Mouse (Mus musculus): ENCODE measurements at regions not wholly inside any gene's neighbourhood (a gene's known extent, or its start where the extent isn't known, plus 50 kb on each side); places are given as distances from the start of the nearest gene placed in this dataset.

- Histone ChIP-seq H3K36me3 (replicated peaks in 1 of 2; ENCODE audit: control insufficient read depth in 1 of 2, insufficient read depth in 1 of 2, low read length in 1 of 2) (no peaks in the 10 kb centered on the region), H3K79me2 (replicated peaks; ENCODE audit: control insufficient read depth, extremely low read depth, insufficient read depth, poor library complexity, severe bottlenecking) (no peaks in the 10 kb centered on the region), H3K9ac (ENCODE audit: insufficient read depth, low read depth) (no peak overlapping the region), H3K4me1 (ENCODE audit: control insufficient read depth in 1 of 2, insufficient read depth in 2 of 2) (no peaks in the 10 kb centered on the region), H3K4me2 (ENCODE audit: insufficient read depth, low read depth, poor library complexity, severe bottlenecking) (no peak overlapping the region), H3K27me3 (replicated peaks) (no peaks in the 10 kb centered on the region), H3K27ac (ENCODE audit: insufficient read depth, low read depth) (no peak overlapping the region), H3K4me3 (replicated peaks in 1 of 3; ENCODE audit: low read depth in 2 of 3, low read length in 2 of 3, poor library complexity in 1 of 3) (no peak overlapping the region), H3K9me3 (replicated peaks; ENCODE audit: low read length) (no peaks in the 10 kb centered on the region)
- no peak for DNase-seq (ENCODE audit: extremely low read depth)
- dilution Hi-C loops (cut with MboI; ENCODE audit: extremely low pct_ligation_motif_present, extremely low pct_unique_long_range_greater_than_20kb, low sequenced_read_pairs): no loop called here
- TF ChIP-seq USF2 (conservative IDR thresholded peaks at IDR 0.05; ENCODE audit: low read depth, low read length) (no peak), USF1 (IDR thresholded peaks at IDR 0.05; ENCODE audit: low read depth, low read length) (no peak), IRF4 (IDR thresholded peaks at IDR 0.05; ENCODE audit: low read depth, low read length) (no peak), CHD1 (IDR thresholded peaks at IDR 0.05; ENCODE audit: low read depth, low read length) (no peak), ETS1 (conservative IDR thresholded peaks at IDR 0.05; ENCODE audit: low read depth, low read length) (no peak), SMC3 (IDR thresholded peaks at IDR 0.05; ENCODE audit: low read depth, low read length) (no peak), ZC3H11A (IDR thresholded peaks at IDR 0.05; ENCODE audit: low read depth, low read length) (no peak), HCFC1 (IDR thresholded peaks at IDR 0.05; ENCODE audit: low read depth, low read length) (no peak), TCF12 (IDR thresholded peaks at IDR 0.05; ENCODE audit: low read depth, low read length) (no peak), MYC (IDR thresholded peaks at IDR 0.05; ENCODE audit: low read depth, low read length) (no peak), KAT2A (IDR thresholded peaks at IDR 0.05; ENCODE audit: insufficient replicate concordance, low read length) (no peak), POLR2A (IDR thresholded peaks at IDR 0.05; ENCODE audit: low read depth, low read length) (no peak), RCOR1 (conservative IDR thresholded peaks at IDR 0.05; ENCODE audit: low read depth, low read length) (no peak), ZMIZ1 (IDR thresholded peaks at IDR 0.05; ENCODE audit: low read depth, low read length) (no peak)
- in situ Hi-C loops (cut with MboI; ENCODE audit: low pct_ligation_motif_present, low pct_unique_long_range_greater_than_20kb, low sequenced_read_pairs): no loop called here
Observed at GRCm38 (mm10) chr9:32018020-32018419, 97.9 kb upstream of the Arhgap32 start.

GRCm38 (mm10) chr9:32019786-32020185 lies 96.2 kb upstream of the Arhgap32 start:
- in situ Hi-C loops (cut with MboI; ENCODE audit: low pct_ligation_motif_present, low pct_unique_long_range_greater_than_20kb, low sequenced_read_pairs) (no loop called here), dilution Hi-C loops (cut with MboI; ENCODE audit: extremely low pct_ligation_motif_present, extremely low pct_unique_long_range_greater_than_20kb, low sequenced_read_pairs) (no loop called here)
- Histone ChIP-seq H3K9me3 (replicated peaks; ENCODE audit: low read length) (no peaks in the 10 kb centered on the region), H3K27ac (ENCODE audit: insufficient read depth, low read depth) (no peak overlapping the region), H3K79me2 (replicated peaks; ENCODE audit: control insufficient read depth, extremely low read depth, insufficient read depth, poor library complexity, severe bottlenecking) (no peaks in the 10 kb centered on the region), H3K4me2 (ENCODE audit: insufficient read depth, low read depth, poor library complexity, severe bottlenecking) (no peak overlapping the region), H3K27me3 (replicated peaks) (no peaks in the 10 kb centered on the region), H3K4me1 (ENCODE audit: control insufficient read depth in 1 of 2, insufficient read depth in 2 of 2) (no peaks in the 10 kb centered on the region), H3K4me3 (replicated peaks in 1 of 3; ENCODE audit: low read depth in 2 of 3, low read length in 2 of 3, poor library complexity in 1 of 3) (no peak overlapping the region), H3K9ac (ENCODE audit: insufficient read depth, low read depth) (no peak overlapping the region), H3K36me3 (replicated peaks in 1 of 2; ENCODE audit: control insufficient read depth in 1 of 2, insufficient read depth in 1 of 2, low read length in 1 of 2) (no peaks in the 10 kb centered on the region)
- TF ChIP-seq ZKSCAN1 (IDR thresholded peaks at IDR 0.05; ENCODE audit: borderline replicate concordance, low read depth, low read length): no peak
- no peak for TF ChIP-seq ZNF384 (IDR thresholded peaks at IDR 0.05; ENCODE audit: low read depth, low read length)
- no peak for TF ChIP-seq MEF2A (IDR thresholded peaks at IDR 0.05; ENCODE audit: borderline replicate concordance, low read depth, low read length)
- no peak for TF ChIP-seq KAT2A (IDR thresholded peaks at IDR 0.05; ENCODE audit: insufficient replicate concordance, low read length)
- no peak for TF ChIP-seq ZC3H11A (IDR thresholded peaks at IDR 0.05; ENCODE audit: low read depth, low read length)
- TF ChIP-seq HCFC1 (IDR thresholded peaks at IDR 0.05; ENCODE audit: low read depth, low read length): no peak
- TF ChIP-seq MAZ (IDR thresholded peaks at IDR 0.05; ENCODE audit: low read depth, low read length): no peak
- no peak for TF ChIP-seq CTCF (conservative IDR thresholded peaks at IDR 0.05 in 1 of 2, IDR thresholded peaks at IDR 0.05 in 1 of 2; ENCODE audit: low read depth in 2 of 2, low read length in 2 of 2)
- TF ChIP-seq IRF4 (IDR thresholded peaks at IDR 0.05; ENCODE audit: low read depth, low read length): no peak
- no peak for TF ChIP-seq NELFE (IDR thresholded peaks at IDR 0.05; ENCODE audit: low read depth, low read length)
- no peak for DNase-seq (ENCODE audit: extremely low read depth)
